Mouse (Mus musculus): ENCODE results near the gene Vipr1. TPM values are rescaled to one million over a fixed set of nuclear protein-coding genes. Genes with fewer than 3 reads are reported as not detected.

Vipr1 gene
- polyA plus RNA-seq, 1 experiment from 2014 or later: 0.17 TPM

DNA sequence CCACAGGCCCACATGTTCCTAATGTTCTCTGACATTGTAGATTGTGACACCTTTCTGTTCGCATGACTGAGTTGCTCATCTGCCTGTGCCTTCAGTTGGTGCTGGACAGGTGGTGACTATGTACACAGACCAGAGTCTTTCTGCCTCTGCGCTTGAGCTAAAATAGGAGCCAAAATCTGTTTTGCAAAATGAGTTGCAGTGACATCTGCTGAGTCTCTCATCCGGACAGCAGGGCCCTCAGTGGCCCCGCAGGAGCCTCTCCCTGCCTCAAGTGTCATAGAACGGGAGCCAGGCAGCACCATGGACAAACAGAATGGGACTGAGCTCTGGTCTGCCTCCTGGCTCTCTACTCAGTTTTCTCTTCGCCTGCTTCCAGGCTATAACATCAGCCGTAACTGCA, 17.3 kb downstream of the Vipr1 start:
- Histone ChIP-seq H3K36me3 (ENCODE audit: insufficient read depth, low read length) (no peaks in the 10 kb centered on the region), H3K27me3 (ENCODE audit: insufficient read depth, low read length) (no peaks in the 10 kb centered on the region), H3K4me2 (ENCODE audit: low read length) (no peak overlapping the region), H3K9me3 (replicated peaks; ENCODE audit: low read length) (no peaks in the 10 kb centered on the region), H3K4me1 (replicated peaks; ENCODE audit: insufficient read depth, low read length) (no peaks in the 10 kb centered on the region), H3K27ac (no peak overlapping the region), H3K4me3 (replicated peaks; ENCODE audit: low read depth, low read length) (no peak overlapping the region), H3K9ac (ENCODE audit: low read depth, low read length) (no peak overlapping the region)
- no peak for ATAC-seq (replicated peaks; ENCODE audit: low FRiP score, low read depth)
- TF ChIP-seq CTCF (IDR thresholded peaks at IDR 0.05; ENCODE audit: low read depth): no peak
- WGBS: 76% methylated on average over 7 of the region's 7 CpGs
- DNase-seq (ENCODE audit: low spot score): no peak

DNA sequence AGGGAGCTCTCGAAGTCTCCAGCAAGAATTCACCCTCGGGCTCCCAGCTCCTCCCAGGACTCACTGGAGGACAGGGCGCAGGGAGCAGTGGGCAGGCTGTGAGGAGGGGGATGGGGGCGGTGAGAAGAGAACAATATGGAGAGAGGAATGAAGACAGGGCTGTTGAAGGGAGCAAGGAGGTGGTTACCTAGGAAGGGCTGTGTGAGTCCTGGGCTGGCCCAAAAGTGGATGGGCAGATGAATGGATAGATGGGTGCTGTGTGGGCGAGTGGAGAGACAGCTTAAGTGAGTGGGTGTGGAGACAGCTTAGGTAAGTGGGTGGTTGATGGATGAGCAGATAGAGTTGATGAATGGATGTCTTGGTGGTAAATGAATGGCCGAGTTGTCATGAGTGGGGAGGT, 21.0 kb downstream of the Vipr1 start:
- H3K4me2 ChIP-seq (ENCODE audit: low read length): no peak overlapping the region
- H3K9ac ChIP-seq (ENCODE audit: low read depth, low read length): no peak overlapping the region
- no peak overlapping the region for H3K27ac ChIP-seq
- H3K4me1 ChIP-seq (replicated peaks; ENCODE audit: insufficient read depth, low read length): no peaks in the 10 kb centered on the region
- TF ChIP-seq CTCF (IDR thresholded peaks at IDR 0.05; ENCODE audit: low read depth): no peak
- DNase-seq (ENCODE audit: low spot score) (no peak), ATAC-seq (replicated peaks; ENCODE audit: low FRiP score, low read depth) (no peak)
- WGBS: 78% methylated on average over 6 of the region's 6 CpGs
- H3K27me3 ChIP-seq (ENCODE audit: insufficient read depth, low read length): peaks cover 6% of the 10 kb centered on the region; the same call in 1 of the 2 replicates
- no peaks in the 10 kb centered on the region for H3K36me3 ChIP-seq (ENCODE audit: insufficient read depth, low read length)
- H3K4me3 ChIP-seq (replicated peaks; ENCODE audit: low read depth, low read length): no peak overlapping the region
- no peaks in the 10 kb centered on the region for H3K9me3 ChIP-seq (replicated peaks; ENCODE audit: low read length)

DNA sequence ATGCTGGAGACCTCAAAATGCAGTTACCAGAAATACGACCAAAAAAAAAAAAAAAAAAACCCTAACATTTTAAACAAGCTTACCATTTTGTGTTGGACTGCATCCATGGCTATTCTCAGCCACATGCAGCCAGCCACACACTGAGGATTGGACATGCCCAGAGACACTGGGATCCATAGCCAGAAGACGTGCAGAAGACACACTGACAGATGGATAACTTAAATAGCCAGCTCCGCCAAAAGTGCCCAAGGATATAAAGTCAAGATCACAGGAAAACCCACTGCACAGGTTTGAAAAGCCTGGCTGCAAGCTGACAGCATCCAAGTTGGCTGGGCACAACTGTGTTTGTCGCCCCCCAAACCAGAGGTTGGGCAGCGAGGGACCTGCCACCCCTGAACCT, 21.6 kb downstream of the Vipr1 start:
- H3K4me2 ChIP-seq (ENCODE audit: low read length): no peak overlapping the region
- H3K4me3 ChIP-seq (replicated peaks; ENCODE audit: low read depth, low read length): no peak overlapping the region
- H3K27ac ChIP-seq: no peak overlapping the region
- H3K9ac ChIP-seq (ENCODE audit: low read depth, low read length): no peak overlapping the region
- ATAC-seq (replicated peaks; ENCODE audit: low FRiP score, low read depth): no peak
- H3K9me3 ChIP-seq (replicated peaks; ENCODE audit: low read length): no peaks in the 10 kb centered on the region
- peaks cover under 1% of the 10 kb centered on the region; the same call in 1 of the 2 replicates for H3K4me1 ChIP-seq (replicated peaks; ENCODE audit: insufficient read depth, low read length)
- no peak for DNase-seq (ENCODE audit: low spot score)
- H3K36me3 ChIP-seq (ENCODE audit: insufficient read depth, low read length): no peaks in the 10 kb centered on the region
- whole genome bisulfite sequencing: 85% methylated on average over 5 of the region's 5 CpGs
- no peak for TF ChIP-seq CTCF (IDR thresholded peaks at IDR 0.05; ENCODE audit: low read depth)
- H3K27me3 ChIP-seq (ENCODE audit: insufficient read depth, low read length): peaks cover 12% of the 10 kb centered on the region

DNA sequence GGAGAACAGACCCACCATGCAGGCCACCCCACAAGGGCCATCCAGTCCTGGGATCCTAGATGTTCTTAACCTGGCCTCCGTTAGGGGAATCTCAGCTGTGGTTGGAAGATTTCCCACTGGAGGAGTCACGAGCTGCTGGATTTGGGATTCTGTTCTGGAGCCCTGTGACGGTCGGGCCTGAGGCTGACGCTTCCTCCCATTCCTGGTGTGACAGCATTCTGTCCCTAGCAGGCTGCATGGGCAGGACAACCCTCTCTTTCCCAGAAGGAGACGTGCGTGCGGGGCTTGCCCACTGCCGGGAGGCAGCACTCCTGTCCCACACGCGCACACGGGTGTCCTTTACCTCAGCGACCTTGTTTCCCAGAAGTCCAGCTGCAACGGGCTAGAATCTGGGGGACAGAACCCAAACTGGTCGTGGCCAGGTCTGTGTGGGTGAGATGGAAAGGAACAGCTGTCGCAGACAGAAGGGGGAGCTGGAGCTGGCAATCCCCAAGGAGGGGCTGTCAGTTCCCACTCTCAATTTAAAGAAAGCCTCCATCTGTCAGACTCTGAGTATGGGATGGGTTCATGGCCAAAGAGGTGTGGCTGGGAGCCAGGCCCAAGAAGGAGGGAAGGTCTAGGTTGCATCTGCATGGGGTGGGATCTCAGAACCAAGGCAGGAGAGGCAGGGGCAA, 24.6 kb downstream of the Vipr1 start:
- WGBS: 54% methylated on average over 16 of the region's 16 CpGs
- H3K4me2 ChIP-seq (ENCODE audit: low read length): no peak overlapping the region

DNA sequence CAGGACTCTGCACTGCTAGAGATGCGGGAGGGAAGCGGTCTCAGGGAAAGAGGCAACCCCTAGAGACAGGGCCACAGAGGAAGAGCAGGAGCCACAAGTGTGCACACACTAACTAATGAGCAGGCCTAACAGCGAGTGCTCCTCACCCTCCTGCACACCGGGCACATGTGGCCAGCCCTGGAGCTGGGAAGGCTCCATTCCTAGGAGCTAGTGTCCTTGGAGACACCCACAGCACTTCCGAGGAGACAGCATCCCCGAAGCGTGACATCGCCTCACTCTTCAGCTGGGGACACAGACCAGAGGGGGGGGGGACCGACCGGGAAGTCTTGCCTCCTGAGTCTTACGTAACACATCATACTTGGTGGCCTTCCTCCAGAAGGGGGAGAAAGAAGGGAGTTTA, 25.3 kb downstream of the Vipr1 start:
- H3K4me2 ChIP-seq (ENCODE audit: low read length): no peak overlapping the region
- DNase-seq (ENCODE audit: low spot score): no peak
- peaks cover 13% of the 10 kb centered on the region for H3K27me3 ChIP-seq (ENCODE audit: insufficient read depth, low read length)
- H3K9ac ChIP-seq (ENCODE audit: low read depth, low read length): no peak overlapping the region
- ATAC-seq (replicated peaks; ENCODE audit: low FRiP score, low read depth): no peak
- H3K36me3 ChIP-seq (ENCODE audit: insufficient read depth, low read length): no peaks in the 10 kb centered on the region
- TF ChIP-seq CTCF (IDR thresholded peaks at IDR 0.05; ENCODE audit: low read depth): no peak
- H3K4me3 ChIP-seq (replicated peaks; ENCODE audit: low read depth, low read length): no peak overlapping the region
- H3K4me1 ChIP-seq (replicated peaks; ENCODE audit: insufficient read depth, low read length): peaks cover 5% of the 10 kb centered on the region
- no peaks in the 10 kb centered on the region for H3K9me3 ChIP-seq (replicated peaks; ENCODE audit: low read length)
- no peak overlapping the region for H3K27ac ChIP-seq
- 73% methylated on average over 11 of the region's 11 CpGs for WGBS

More for the DNA sequence above, 24.6 kb downstream of the Vipr1 start:
- Histone ChIP-seq H3K9me3 (replicated peaks; ENCODE audit: low read length) (no peaks in the 10 kb centered on the region), H3K4me1 (replicated peaks; ENCODE audit: insufficient read depth, low read length) (peaks cover 5% of the 10 kb centered on the region), H3K36me3 (ENCODE audit: insufficient read depth, low read length) (no peaks in the 10 kb centered on the region), H3K9ac (ENCODE audit: low read depth, low read length) (no peak overlapping the region), H3K27ac (no peak overlapping the region), H3K27me3 (ENCODE audit: insufficient read depth, low read length) (peaks cover 13% of the 10 kb centered on the region), H3K4me3 (replicated peaks; ENCODE audit: low read depth, low read length) (no peak overlapping the region)
- TF ChIP-seq CTCF (IDR thresholded peaks at IDR 0.05; ENCODE audit: low read depth): no peak
- no peak for ATAC-seq (replicated peaks; ENCODE audit: low FRiP score, low read depth)
- no peak for DNase-seq (ENCODE audit: low spot score)

DNA sequence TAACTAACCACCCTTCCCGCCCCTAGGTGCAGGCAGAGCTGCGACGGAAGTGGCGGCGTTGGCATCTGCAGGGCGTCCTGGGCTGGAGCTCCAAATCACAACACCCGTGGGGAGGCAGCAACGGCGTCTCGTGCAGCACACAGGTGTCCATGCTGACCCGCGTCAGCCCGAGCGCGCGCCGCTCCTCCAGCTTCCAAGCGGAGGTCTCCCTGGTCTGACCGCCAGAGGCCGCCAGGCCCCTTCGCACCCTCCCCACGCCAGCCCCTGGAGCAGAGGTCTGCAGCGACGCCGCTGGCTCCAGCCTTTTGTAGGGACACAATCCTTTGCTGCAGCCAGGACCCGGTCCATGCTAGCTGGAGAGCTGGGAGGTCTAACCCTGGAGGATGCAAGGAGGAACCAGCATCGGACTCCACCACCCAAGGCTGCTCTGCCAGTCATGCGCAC, 26.9 kb downstream of the Vipr1 start:
- Histone ChIP-seq H3K9me3 (replicated peaks; ENCODE audit: low read length) (no peaks in the 10 kb centered on the region), H3K4me1 (replicated peaks; ENCODE audit: insufficient read depth, low read length) (peaks cover 5% of the 10 kb centered on the region), H3K9ac (ENCODE audit: low read depth, low read length) (no peak overlapping the region), H3K27me3 (ENCODE audit: insufficient read depth, low read length) (peaks cover 13% of the 10 kb centered on the region), H3K36me3 (ENCODE audit: insufficient read depth, low read length) (no peaks in the 10 kb centered on the region), H3K4me2 (ENCODE audit: low read length) (peak overlapping the region; percentile 48), H3K4me3 (replicated peaks; ENCODE audit: low read depth, low read length) (peak overlapping the region; percentile 12; the same call in 1 of the 2 replicates), H3K27ac (no peak overlapping the region)
- peak; percentile 85 for TF ChIP-seq CTCF (IDR thresholded peaks at IDR 0.05; ENCODE audit: low read depth)
- 1% methylated on average over 28 of the region's 28 CpGs for WGBS
- ATAC-seq (replicated peaks; ENCODE audit: low FRiP score, low read depth) (0 out of 2 replicates have a peak, but pooled peaks have one; percentile 53), DNase-seq (ENCODE audit: low spot score) (peak; percentile 76)

All from kidney, postnatal 0 days (tissue).